Mouse (Mus musculus) liver, embryonic 13.5 days (tissue): ENCODE data around the gene Gpatch11. TPM values are rescaled to one million over a fixed set of nuclear protein-coding genes. Genes with fewer than 3 reads are reported as not detected.
A peak's percentile ranks its signal among the peaks of the same experiment; 100 is the strongest.
"Not testable (repeated sequence)": the region's sequence is repeated elsewhere in the genome, so short reads cannot be mapped to it uniquely, and the experiment has no call there.

Source experiments
- ATAC-seq: fragments of 200-750 bp; cut with Nextera tagmentation; 2 replicates; pipeline ENCODE4 v1.8.0; 2017; ENCODE audit warnings: low read depth, mild to moderate bottlenecking, moderate number of reproducible peaks, moderate library complexity
- DNase-seq: peaks from one replicate; pipeline ENCODE4 v3.0.0; 2022
- H3K27ac ChIP-seq: fragments of 300-500 bp; sonication (generic); 2 replicates; pipeline ENCODE4 v1.5.1; 2015; ENCODE audit warnings: moderate library complexity, mild to moderate bottlenecking, inconsistent platforms
- H3K27me3 ChIP-seq: fragments of 300-500 bp; sonication (generic); 2 replicates; pipeline ENCODE4 v1.6.1; 2015; ENCODE audit warnings: mild to moderate bottlenecking, inconsistent platforms
- H3K36me3 ChIP-seq: fragments of 300-500 bp; sonication (generic); 2 replicates; pipeline ENCODE4 v1.6.1; 2015; ENCODE audit warnings: mild to moderate bottlenecking, inconsistent platforms
- H3K4me1 ChIP-seq: fragments of 300-500 bp; sonication (generic); replicated peaks from 2 replicates; pipeline ENCODE4 v1.6.1; 2015; ENCODE audit warnings: inconsistent platforms
- H3K4me2 ChIP-seq: fragments of 300-500 bp; sonication (generic); 2 replicates; pipeline ENCODE4 v1.6.1; 2015; ENCODE audit warnings: inconsistent platforms, mild to moderate bottlenecking, moderate library complexity
- H3K4me3 ChIP-seq: fragments of 300-500 bp; sonication (generic); replicated peaks from 2 replicates; pipeline ENCODE4 v1.5.1; 2015; ENCODE audit warnings: mild to moderate bottlenecking, inconsistent platforms
- H3K9ac ChIP-seq: fragments of 300-500 bp; sonication (generic); 2 replicates; pipeline ENCODE4 v1.6.1; 2015; ENCODE audit warnings: mild to moderate bottlenecking, inconsistent platforms
- H3K9me3 ChIP-seq: fragments of 300-500 bp; sonication (generic); replicated peaks from 2 replicates; pipeline ENCODE4 v1.6.1; 2016; ENCODE audit warnings: inconsistent platforms
- WGBS: fragments of 180-500 bp; shearing (Covaris S2); methylation state at CpG from one replicate; pipeline ENCODE4 v1.1.7; 2015; ENCODE audit not compliant: insufficient replicate concordance; 5-methylcytosine and 5-hydroxymethylcytosine counted together
- polyA plus RNA-seq: library from polyadenylated mRNA; unstranded; fragments of >200 nt; fragmentation: Nextera tagmentation; extraction: Ambion mirVana; gene quantifications from 2 replicates; pipeline ENCODE4 v1.2.1, GENCODE M21; 2015

Gpatch11 gene
- polyA plus RNA-seq: 20.5 and 20.7 TPM in 2 replicates

DNA sequence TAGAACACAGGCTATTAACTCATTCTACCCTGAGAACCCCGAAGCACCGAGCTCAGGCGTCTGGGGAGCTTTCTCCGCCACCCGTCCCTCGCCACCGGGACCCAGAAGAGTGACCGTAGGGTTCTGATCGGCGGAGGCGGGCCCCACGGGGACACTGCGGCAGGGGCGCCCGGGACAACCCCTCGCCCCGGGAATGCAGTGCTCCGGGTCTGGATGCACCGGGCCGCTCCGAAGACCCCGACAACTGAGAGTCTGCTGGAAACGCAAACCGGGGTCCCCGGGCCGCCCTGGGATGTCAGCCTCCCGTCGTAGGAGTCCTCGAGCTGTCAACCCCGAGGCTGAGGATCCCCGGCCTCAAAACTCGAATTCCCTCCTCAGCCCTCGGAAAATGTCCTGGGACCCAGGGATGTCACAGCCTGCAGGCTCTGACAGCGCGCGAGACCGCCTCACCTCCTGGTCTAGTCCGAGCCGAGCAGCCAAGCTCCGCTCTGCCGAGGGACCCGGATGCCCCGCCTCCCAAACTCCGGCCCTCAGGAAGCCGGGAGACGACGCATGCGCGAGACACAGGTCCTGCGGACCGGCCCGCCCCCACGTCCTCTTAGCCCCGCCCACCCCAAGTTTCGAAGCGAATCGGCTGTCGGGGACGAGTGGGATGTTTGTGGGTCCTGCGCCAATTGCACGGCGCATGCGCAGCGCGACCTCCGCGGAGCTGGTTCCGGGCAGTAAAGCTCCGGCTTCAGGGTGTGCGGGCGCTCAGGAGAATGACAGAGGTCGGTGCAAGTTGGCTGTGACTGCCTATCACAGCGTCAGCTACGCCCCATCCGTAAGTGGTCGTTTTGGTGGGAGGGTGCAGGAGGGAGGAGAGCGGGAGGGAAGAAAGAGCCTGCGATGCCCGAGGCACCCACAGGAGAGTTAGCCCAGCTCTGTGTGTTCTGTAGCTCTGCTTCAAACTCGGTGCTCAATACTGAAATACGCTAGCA is at the start of gene Gpatch11, which contains the start of gene Heatr5b:
Gene Gpatch11, plus strand, starts transcription at position 712 of the 980 bp plus-strand sequence.
Gene Heatr5b, minus strand, starts transcription at position 509 of the 980 bp plus-strand sequence.
- Histone ChIP-seq H3K9ac (peak within 1 kb of the TSS; percentile 93), H3K4me1 (peaks cover 15% of the 10 kb centered on the region), H3K4me2 (peak within 1 kb of the TSS; percentile 85), H3K36me3 (peaks cover 18% of the 10 kb centered on the region), H3K27me3 (no peaks in the 10 kb centered on the region), H3K27ac (peak within 1 kb of the TSS; percentile 93), H3K9me3 (no peaks in the 10 kb centered on the region), H3K4me3 (peak within 1 kb of the TSS; percentile 90)
- peak; percentile 95 for DNase-seq
- WGBS: under 1% methylated on average over 81 of the region's 81 CpGs
- peak; percentile 97 for ATAC-seq

DNA sequence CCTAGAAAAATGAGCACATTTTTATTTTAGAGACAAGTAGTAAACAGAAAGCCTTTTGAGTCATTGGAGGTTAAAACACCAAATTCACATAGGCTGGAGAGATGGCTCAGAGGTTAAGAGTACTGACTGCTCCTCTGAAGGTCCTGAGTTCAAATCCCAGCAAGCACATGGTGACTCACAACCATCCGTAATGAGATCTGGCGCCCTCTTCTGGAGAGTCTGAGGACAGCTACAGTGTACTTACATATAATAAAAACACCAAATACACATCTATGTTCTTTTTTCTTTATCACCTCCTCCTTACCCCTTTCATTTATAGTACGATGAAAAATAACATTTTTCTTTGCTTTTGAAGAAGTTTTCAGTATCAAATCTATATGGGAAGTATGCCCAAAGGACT is 47.1 kb upstream of the Gpatch11 start:
- not testable (repeated sequence) for H3K27ac ChIP-seq, H3K4me2 ChIP-seq, H3K9ac ChIP-seq, ATAC-seq, DNase-seq, H3K36me3 ChIP-seq, H3K27me3 ChIP-seq, H3K4me1 ChIP-seq, H3K9me3 ChIP-seq, H3K4me3 ChIP-seq
- WGBS: 54% methylated on average over 3 of the region's 3 CpGs

DNA sequence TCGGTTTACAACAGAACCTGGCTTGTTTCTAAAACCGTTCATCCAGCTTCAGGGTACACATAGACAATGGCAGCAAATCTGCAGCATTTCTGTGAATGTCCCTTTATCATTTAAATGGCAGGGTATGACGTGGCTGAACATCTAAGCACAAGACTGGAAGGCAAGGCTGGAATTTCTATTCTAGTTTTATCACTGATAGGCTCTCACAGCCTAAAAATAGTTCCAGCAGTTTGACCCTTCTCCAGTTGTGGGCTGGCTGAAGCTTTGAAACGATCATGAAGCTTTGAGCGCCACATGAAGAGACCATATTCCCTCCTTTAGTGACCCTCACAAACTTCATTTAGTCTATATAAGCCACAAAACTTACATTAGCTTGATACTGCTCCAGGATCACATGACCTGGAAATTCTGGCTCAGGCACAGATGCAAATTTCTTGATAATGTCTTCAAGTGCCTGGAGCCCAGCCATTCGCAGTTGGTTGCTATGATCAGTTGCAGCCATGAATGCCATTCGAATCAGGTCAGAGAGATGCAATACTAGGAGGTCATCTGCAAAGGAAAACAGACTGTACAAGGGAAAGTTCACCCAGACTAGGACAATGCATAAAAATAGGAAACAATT is 44.2 kb upstream of the Gpatch11 start:
- 68% methylated on average over 7 of the region's 7 CpGs for WGBS
- no peak overlapping the region for H3K4me3 ChIP-seq
- no peak for DNase-seq
- peaks cover 14% of the 10 kb centered on the region; the same call in 1 of the 2 replicates for H3K4me1 ChIP-seq
- no peaks in the 10 kb centered on the region for H3K9me3 ChIP-seq
- H3K36me3 ChIP-seq: peaks cover 14% of the 10 kb centered on the region
- ATAC-seq: no peak
- H3K9ac ChIP-seq: no peak overlapping the region
- no peak overlapping the region for H3K4me2 ChIP-seq
- H3K27me3 ChIP-seq: no peaks in the 10 kb centered on the region
- no peak overlapping the region for H3K27ac ChIP-seq

DNA sequence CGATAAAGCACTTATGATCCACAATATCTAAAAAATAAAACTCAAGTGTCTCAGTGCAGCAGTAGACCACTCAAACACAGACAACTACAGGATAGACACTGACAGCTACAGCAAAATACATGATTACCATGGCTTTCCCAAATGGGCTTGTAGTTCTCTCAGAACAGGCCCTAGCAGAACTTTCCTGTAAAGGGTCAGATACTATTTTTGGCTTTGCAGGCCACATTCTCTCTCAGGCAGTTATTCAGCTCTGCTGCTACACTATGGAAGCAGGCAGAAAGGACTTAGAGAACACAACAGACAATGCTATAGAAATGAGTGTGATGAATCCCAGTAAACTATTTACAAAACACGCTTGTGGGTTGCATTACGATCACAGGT is 43.7 kb upstream of the Gpatch11 start:
- no peaks in the 10 kb centered on the region for H3K27me3 ChIP-seq
- H3K36me3 ChIP-seq: peaks cover 14% of the 10 kb centered on the region
- H3K4me3 ChIP-seq: no peak overlapping the region
- H3K4me2 ChIP-seq: no peak overlapping the region
- H3K4me1 ChIP-seq: peaks cover 14% of the 10 kb centered on the region; the same call in 1 of the 2 replicates
- no peak for ATAC-seq
- WGBS: 88% methylated on average over 3 of the region's 3 CpGs
- no peak for DNase-seq
- no peak overlapping the region for H3K27ac ChIP-seq
- no peak overlapping the region for H3K9ac ChIP-seq
- H3K9me3 ChIP-seq: no peaks in the 10 kb centered on the region

DNA sequence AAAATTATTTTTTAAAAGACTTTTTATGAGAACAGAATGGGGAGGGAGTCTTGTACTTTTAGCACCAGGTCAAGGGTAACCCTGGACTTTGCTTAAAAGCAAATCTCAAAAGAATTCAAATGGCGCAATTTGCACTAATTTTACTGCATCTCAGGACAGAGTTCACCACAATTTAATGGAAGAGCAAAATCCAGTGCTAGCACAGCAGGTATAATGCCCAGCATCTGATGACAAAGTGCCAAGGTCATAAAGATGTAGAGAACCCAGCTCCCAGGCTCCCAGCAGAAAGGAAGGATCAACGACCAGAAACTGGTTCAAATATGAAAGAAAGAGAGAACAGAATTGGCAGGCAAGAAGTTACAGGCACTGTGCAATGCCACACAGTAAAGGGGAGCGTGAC is 43.2 kb upstream of the Gpatch11 start:
- no peak overlapping the region for H3K27ac ChIP-seq
- peaks cover 14% of the 10 kb centered on the region; the same call in 1 of the 2 replicates for H3K4me1 ChIP-seq
- no peaks in the 10 kb centered on the region for H3K9me3 ChIP-seq
- ATAC-seq (no peak), DNase-seq (no peak)
- H3K4me2 ChIP-seq: no peak overlapping the region
- H3K4me3 ChIP-seq: no peak overlapping the region
- no peak overlapping the region for H3K9ac ChIP-seq
- no peaks in the 10 kb centered on the region for H3K27me3 ChIP-seq
- 79% methylated on average over 3 of the region's 3 CpGs for WGBS
- peaks cover 14% of the 10 kb centered on the region for H3K36me3 ChIP-seq

DNA sequence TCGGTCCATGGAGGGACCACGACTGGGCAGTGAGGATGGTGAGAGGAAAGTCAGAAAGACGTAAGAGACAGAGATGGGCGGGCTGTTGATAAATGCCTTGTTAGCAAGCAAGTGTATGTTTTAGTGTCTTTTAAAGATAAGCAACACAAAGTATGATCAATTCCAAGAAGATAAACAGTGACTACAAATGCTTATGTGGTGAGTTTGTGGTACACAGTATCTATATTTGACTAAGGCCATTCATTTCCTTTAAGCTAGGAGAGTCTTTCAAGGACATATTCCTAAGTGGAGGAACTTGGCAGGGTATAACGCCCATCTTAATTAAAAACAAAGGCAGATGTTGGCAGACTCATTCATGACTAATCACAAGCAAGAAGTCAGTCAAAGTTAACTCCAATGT is 41.0 kb upstream of the Gpatch11 start:
- Histone ChIP-seq H3K4me2 (no peak overlapping the region), H3K27ac (no peak overlapping the region), H3K9me3 (no peaks in the 10 kb centered on the region), H3K9ac (no peak overlapping the region), H3K36me3 (peaks cover 14% of the 10 kb centered on the region), H3K27me3 (no peaks in the 10 kb centered on the region), H3K4me3 (no peak overlapping the region), H3K4me1 (peaks cover 14% of the 10 kb centered on the region; the same call in 1 of the 2 replicates)
- ATAC-seq (peak; percentile 65), DNase-seq (no peak)
- 34% methylated on average over 5 of the region's 5 CpGs for WGBS

DNA sequence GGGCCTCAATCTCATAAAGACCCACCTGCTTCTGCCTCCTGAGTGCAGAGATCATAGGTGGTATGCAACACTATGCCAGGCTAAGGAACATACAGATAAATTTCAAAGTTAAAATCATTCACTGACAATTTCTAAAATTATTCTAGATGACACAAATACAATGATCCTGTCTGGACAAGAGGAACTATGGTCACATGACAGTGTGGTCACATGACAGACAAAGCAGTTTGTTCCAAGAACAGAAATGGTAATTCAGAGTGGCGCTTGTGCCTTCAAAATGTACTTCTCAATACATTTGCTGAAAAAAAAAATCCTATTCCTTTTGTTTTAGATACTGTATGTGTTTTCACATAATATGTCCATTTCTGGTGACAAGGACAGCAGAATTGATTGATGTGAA is 38.1 kb upstream of the Gpatch11 start:
- H3K36me3 ChIP-seq: peaks cover 27% of the 10 kb centered on the region
- DNase-seq: no peak
- 79% methylated on average over 1 of the region's 1 CpGs for WGBS

DNA sequence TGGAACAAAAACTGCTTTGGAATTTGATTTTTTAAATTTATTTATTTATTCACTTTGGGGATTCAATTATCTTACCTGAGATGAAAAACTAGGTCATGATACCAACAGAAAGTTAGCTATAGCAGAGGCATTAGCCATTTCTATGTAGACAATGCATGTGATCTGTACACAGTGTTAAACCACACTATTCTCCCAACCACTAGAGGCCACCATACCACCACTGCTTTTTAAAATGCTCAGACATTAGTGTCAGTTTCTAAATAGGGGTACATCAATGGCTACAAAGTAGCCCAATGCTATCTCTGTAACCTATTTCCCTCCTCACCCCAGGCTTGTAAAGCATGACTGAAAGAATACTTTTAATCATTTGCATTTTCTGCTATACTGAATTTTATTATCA is 26.3 kb upstream of the Gpatch11 start:
- no peaks in the 10 kb centered on the region for H3K4me1 ChIP-seq
- no peak overlapping the region for H3K9ac ChIP-seq
- DNase-seq (no peak), ATAC-seq (no peak)
- H3K27ac ChIP-seq: no peak overlapping the region
- H3K36me3 ChIP-seq: peaks cover 33% of the 10 kb centered on the region
- H3K27me3 ChIP-seq: no peaks in the 10 kb centered on the region
- no peak overlapping the region for H3K4me3 ChIP-seq
- no peaks in the 10 kb centered on the region for H3K9me3 ChIP-seq
- H3K4me2 ChIP-seq: no peak overlapping the region

More for the DNA sequence above, 38.1 kb upstream of the Gpatch11 start:
- H3K27ac ChIP-seq: no peak overlapping the region
- H3K4me1 ChIP-seq: 0 out of 2 replicates have a peak, but pooled peaks cover 7% of the 10 kb centered on the region
- ATAC-seq: no peak
- H3K4me2 ChIP-seq: no peak overlapping the region
- no peak overlapping the region for H3K4me3 ChIP-seq
- no peaks in the 10 kb centered on the region for H3K27me3 ChIP-seq
- no peak overlapping the region for H3K9ac ChIP-seq
- no peaks in the 10 kb centered on the region for H3K9me3 ChIP-seq

DNA sequence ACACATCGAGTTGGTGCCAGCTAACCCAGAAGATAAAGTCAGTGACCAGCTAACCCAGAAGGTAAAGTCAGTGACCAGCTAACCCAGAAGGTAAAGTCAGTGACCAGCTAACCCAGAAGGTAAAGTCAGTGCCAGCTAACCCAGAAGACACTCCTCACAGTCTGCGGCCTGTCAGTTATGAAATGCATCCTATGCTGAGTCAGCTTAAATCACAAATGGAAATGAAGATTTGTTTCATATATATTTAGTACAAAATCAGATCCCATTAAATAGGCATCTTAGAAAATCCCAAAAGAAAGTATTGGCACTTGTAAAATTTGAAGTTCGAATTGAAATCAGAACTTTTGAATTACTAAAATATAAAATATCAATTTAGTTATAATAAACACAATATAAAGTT is 25.8 kb upstream of the Gpatch11 start:
- no peak overlapping the region for H3K9ac ChIP-seq
- H3K27ac ChIP-seq: no peak overlapping the region
- H3K36me3 ChIP-seq: peaks cover 32% of the 10 kb centered on the region
- no peaks in the 10 kb centered on the region for H3K27me3 ChIP-seq
- WGBS: 82% methylated on average over 3 of the region's 3 CpGs
- no peaks in the 10 kb centered on the region for H3K9me3 ChIP-seq
- DNase-seq (no peak), ATAC-seq (no peak)
- H3K4me1 ChIP-seq: no peaks in the 10 kb centered on the region
- no peak overlapping the region for H3K4me3 ChIP-seq
- no peak overlapping the region for H3K4me2 ChIP-seq

DNA sequence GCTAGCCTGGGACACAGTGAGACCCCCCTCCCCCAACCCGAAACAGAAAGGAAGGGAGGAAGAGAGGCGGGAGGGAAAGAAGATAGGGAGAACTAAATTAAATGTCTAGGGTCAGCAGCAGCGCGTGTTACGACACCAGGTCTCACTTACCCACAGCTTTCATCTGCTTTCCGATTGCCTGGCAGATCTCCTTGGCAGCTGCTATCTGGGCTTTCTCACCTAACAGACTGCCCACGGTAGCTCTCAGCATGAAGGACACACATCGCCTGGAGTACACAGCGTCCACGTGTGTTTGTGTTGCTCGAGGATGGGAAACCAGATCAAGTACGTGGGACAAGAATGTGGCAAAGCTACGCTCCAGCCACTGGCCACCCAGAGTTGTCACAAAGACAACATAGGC is 11.0 kb upstream of the Gpatch11 start:
- Histone ChIP-seq H3K4me2 (no peak overlapping the region), H3K4me1 (no peaks in the 10 kb centered on the region)
- 86% methylated on average over 13 of the region's 13 CpGs for WGBS

DNA sequence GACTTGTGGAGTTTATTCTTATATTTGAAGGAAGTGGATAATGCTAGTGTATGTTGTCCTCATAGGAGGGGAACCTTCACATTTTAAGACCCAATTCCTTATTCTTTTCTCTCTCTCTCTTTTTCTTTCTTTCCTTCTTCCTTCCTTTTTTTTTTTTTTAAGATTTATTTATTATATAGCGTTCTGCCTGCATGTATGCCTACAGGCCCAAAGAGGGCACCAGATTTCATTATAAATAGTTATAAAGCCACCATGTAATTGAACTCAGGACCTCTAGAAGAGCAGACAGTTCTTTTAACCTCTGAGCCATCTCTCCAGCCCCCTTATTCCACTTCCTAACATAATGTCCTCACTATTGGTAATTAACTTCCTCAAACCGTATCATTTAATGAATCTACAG is 689 bp downstream of the Gpatch11 start:
- no peak for ATAC-seq
- WGBS: 36% methylated on average over 2 of the region's 2 CpGs

More for the DNA sequence above, 11.0 kb upstream of the Gpatch11 start:
- DNase-seq: no peak
- H3K4me3 ChIP-seq: no peak overlapping the region
- no peaks in the 10 kb centered on the region for H3K27me3 ChIP-seq
- no peak for ATAC-seq
- H3K9ac ChIP-seq: no peak overlapping the region
- no peaks in the 10 kb centered on the region for H3K9me3 ChIP-seq
- no peak overlapping the region for H3K27ac ChIP-seq
- H3K36me3 ChIP-seq: peaks cover 55% of the 10 kb centered on the region

More for the DNA sequence above, 689 bp downstream of the Gpatch11 start:
- Histone ChIP-seq H3K4me2 (peak overlapping the region; percentile 83), H3K27me3 (no peaks in the 10 kb centered on the region), H3K27ac (peak overlapping the region; percentile 93), H3K4me3 (peak overlapping the region; percentile 90), H3K9ac (peak overlapping the region; percentile 79), H3K9me3 (no peaks in the 10 kb centered on the region), H3K36me3 (peaks cover 20% of the 10 kb centered on the region), H3K4me1 (peaks cover 15% of the 10 kb centered on the region)
- DNase-seq: no peak
